Mouse (Mus musculus): ENCODE results near the gene Ankrd1.

DNA sequence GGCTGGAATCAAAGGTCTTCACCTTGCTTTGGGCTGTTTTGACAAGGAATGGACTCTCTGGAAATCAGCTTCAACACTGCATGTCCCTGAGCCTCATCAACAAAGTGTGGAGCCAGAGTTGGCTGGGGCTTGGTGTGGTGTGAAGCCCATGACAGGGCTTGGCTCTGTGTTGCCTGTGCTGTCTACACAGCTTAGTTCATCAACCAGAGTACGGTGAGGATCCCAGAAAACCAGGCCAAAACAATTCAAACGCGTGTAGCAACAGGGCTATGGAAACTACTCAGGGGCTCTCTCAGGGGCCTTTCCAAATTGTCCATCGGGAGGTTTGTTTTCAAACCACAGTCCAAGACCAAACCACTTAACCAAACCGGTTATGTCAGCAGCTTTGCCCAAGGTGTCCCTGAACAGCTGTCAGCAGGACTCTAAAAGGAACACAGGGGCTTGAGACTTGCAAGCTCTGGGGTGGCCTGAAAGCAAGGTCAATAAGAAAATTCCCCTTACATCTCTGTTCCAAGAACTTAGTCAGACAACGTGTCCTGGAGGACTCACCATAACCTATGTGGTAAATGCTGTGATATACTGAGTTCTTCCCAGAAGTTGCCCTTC is 47.5 kb upstream of the Ankrd1 start:
- TF ChIP-seq MAX (IDR thresholded peaks at IDR 0.05): no peak
- TF ChIP-seq CTCF (IDR thresholded peaks at IDR 0.05; ENCODE audit: control insufficient read depth, insufficient read depth, insufficient read length): no peak
